Mouse (Mus musculus): ENCODE measurements around the gene Gm20388.

Gene Gm20388

GRCm38 (mm10) chr8:124343151-124343550 is 4432.5 kb downstream of the Gm20388 start:
- DNase-seq: no peak

- peak; percentile 20 to 54 for DNase-seq
These were observed 4433.4 kb downstream of the Gm20388 start for GRCm38 (mm10) chr8:124343991-124344390.

GRCm38 (mm10) chr8:124345098-124345497 is 4434.5 kb downstream of the Gm20388 start:
- DNase-seq: no peak

DNA sequence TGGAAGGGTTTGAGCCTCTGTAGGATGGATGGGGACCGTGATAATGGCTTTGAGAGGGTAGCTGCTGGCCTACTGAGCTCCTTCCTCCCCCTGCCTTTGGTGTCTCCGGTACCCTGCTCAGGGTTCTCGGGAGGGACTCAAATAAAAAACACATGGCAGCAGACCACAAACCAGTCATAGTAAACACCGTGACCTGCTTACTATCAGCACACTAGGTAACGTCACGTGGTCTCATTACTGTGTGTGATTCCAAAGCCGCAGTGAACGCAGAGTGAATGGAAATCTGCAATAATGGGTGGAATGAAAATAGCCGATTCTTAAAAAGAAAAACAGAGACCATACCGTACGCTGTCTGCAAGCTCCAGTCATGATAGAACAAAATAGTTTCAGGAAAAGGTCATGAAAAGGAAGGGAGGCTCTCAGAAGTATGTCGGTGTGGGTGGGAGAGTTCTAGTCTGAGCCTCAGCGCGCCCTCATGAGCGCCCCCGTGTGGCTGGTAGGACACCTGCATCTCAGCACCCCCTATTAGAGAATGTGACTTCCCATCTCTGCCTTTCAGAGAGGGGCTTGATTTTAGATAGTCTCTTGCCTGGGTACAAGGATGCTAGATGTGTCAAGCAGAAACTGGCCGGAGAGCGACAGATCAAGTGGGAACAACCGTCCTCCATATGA is 4436.3 kb downstream of the Gm20388 start:
- DNase-seq: peak in 1 of 2 experiments; percentile 32

DNA sequence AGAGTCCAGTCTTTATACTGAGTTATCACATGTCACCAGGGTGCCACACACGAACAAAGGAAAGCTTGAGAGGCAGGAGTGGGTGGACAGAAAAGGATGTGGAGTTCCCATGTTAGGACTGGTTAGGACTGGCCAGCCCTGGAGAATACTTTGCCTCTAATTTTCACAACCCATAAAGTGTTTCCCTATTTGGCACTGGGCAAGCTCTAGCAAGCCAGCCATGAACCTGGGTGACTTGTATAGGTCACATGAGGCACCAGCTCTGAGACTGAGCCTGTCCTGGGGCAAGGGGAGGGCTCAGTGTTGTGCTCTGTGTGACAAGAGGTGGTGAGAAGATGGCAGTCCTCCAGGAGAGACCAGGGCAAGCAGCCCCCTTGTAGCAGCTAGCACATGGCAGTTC is 4437.4 kb downstream of the Gm20388 start:
- DNase-seq: peak in 1 of 2 experiments; percentile 30

DNA sequence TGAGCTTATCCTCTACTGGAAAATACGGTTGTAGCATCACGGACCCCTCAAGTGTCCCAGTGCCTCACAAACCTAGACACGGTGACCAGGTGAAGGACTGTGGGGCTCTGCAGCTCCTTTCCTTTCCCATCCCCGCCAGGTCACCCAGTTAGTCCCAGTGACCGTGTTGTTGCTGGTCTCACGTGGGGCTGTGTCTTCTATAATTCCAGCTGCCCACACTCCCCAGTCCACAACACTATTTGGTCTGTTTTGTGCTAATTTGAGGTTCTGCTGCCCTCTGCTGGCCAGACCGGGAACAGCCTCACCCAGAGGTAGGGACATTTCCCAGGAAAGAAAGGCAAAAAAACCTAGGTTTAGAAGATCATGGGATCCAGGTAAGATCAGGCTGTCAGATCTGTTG is 4439.0 kb downstream of the Gm20388 start:
- DNase-seq: peak; percentile 49 to 89

GRCm38 (mm10) chr8:124351636-124352035 is 4441.0 kb downstream of the Gm20388 start:
- DNase-seq: no peak

DNA sequence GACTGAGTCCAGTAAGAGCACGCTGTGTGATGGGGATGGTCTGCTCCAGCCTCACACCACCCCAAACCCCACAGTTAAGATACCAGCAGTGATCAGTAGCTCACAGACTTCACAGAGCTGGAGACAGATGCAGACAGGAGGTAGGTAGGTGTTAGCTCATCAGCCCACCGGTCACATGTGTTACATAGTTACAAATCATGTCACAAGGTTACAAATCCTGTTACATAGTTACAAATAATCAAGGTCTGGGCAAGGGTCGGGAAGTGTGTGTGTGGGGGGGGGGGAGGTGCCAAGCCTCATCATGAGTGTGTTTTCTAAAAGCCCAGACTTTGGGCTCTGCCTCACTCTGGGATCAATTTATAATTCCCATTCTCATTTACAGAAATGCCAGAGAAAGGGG is 4450.3 kb downstream of the Gm20388 start:
- no peak for DNase-seq

- DNase-seq: no peak
These were observed 4451.3 kb downstream of the Gm20388 start for GRCm38 (mm10) chr8:124361773-124362427.

DNA sequence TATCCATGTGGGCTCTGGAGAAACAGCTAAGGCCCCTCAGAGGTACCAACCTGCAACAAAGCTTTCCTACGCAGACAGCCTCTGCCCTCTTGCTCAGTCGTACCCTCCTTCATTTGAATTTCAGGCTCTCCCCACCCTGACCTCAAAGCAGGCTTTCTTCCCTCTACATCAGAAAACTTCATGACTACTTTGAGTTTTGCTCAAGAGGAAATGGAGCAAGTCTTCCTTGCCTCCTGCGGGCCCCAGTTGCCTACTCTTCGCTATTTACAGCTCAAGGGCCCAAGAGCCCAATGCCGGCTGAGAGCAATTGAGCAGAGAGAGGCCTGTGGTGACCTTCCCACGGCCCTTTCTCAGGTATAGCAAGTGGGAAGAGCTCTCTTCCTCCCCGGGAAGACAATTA is 4451.9 kb downstream of the Gm20388 start:
- DNase-seq: no peak

- no peak for DNase-seq
These were observed 4452.7 kb downstream of the Gm20388 start for GRCm38 (mm10) chr8:124363337-124363736.

DNA sequence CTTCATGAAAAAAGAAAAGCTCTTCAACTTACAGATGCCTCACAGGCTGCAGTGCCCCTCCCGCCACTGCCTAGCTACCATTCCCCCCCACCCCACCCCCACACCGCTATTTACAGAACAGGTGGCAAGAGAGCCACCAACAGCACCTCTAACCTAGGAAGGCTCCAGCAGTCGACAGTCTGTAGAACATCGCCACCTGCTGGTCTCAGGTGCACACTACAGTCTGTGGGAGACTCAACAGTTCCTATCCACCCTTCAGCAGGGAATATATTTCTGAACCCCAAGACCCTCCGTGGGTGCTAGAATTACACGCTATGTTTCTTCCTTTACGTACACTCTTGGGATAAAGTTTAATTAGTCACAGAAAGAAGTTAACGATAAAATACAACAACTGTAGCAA is 4457.6 kb downstream of the Gm20388 start:
- peak; percentile 47 to 72 for DNase-seq

DNA sequence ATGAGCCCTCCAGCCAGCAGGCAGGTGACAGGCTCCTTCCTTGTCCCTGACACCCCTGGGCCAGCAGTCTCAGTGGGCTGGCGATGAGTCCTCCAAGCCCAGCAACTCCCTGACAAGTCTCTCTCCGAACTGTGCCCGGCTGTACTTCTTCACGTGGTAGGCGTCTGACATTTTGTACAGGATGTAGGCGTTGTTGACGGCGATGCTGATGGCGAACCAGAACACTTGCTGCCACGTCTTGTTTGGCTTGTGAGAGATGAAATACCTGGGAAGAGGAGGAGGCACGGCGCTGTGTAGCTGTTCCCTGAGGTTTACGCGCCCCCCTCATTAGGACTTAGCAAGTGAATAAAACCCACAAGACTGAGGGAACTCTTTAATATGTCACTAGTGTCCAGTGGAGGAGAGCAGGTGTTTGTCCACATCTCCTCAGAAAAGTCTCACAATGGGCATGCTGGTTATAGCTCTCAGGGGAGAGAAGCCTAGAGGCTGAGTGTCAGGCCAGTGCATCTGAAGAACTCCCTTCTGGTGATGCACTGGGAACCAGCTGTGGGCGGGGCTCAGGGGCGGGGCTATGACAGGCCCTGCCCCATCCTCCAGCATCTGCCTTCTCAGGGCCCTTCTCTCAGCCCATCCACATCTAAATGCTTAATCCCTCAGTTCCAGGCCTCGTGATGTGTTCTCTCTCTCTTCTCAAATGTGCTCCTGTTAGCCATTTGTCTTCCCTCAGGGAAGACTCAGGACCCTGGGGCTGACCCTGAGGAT is 4460.0 kb downstream of the Gm20388 start:
- DNase-seq: no peak

DNA sequence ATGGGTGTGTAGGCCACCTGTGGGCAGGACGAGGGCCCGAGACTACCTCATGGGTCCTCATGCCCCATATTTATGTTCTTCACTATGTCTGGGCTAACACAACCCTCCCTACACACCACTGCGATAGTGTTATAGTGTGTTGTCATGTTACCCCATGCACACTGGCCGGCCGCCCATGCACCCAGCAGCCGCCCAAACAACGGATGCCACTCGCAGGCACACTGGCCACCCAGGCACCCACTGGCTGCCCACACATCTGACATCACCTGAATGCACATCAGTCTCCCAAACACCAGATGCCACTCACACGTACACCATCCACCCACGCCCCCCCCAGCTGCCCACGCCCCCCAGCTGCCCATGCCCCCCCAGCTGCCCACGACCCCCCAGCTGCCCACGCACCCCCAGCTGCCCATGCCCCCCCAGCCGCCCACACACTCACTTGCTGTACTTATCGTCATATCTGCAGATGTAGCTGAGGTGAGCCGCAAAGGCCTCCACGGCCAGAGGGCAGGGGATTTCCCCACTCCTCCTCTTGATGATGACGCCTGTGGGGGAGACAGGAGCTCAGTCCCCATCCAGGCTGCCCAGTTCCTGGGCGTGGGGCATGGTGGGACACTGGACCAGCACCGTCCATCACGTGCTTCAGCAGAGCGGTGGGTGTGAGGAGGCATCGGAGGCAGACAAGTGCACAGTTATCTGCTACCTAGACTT is 4460.9 kb downstream of the Gm20388 start:
- no peak for DNase-seq

DNA sequence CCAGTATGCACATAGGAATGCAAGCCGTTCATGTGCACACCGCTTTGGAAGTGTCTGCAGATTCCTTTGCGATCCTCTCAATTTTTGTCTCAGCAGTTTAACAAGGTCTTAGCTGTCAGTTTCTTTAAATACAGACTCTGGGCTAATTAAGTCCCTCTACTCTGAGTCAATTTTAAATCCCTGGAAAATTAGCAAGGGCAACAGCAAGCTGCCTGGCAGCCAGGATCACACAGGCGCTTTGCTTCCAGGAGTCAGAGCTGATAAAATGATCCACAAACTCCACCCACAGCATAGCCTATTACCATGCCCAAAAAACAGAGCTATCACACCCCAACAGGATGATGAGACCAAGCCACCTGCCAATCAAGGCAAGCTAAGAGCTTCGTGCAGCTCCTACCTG is 4463.1 kb downstream of the Gm20388 start:
- no peak for DNase-seq

DNA sequence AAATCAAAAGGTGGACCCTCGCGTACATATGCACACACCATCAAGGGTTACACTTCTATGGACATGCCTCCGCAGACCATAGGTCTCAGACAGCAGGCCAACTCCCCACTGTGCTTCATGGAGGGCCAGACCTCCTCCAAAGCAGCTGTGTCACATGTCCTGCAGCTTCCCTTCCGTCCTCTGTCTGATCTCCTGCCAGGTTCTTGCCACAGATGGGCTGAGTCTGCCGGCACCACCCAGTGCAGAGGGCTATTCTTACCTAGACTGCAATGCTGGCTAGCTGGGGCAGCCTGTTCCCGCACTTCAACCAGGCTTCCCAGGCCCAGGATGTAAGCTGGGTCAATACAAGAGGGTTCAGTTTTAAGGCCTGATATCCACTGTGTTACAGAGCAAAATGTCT is 4464.5 kb downstream of the Gm20388 start:
- DNase-seq: no peak

GRCm38 (mm10) chr8:124375727-124376126 is 4465.1 kb downstream of the Gm20388 start:
- DNase-seq: no peak

GRCm38 (mm10) chr8:124376406-124376805 is 4465.8 kb downstream of the Gm20388 start:
- no peak for DNase-seq

DNA sequence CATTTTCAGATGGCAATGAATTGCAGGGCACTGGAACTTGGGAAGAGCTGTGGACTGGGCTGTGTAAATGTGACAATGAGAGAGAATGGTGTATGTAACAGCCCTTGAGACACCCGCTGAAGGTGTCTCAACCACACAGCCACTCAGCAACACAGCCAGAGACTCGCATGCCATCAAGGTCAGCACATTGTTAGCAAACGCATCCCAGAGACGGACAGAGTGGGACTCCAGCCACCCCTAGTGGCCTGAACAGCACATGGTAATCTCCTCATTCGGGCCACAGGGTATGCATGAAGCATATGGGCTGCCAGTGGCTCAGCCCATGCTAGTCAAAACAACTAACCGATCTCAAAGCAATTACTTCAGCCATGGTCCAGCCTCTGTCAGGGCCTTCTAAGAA is 4468.6 kb downstream of the Gm20388 start:
- no peak for DNase-seq

DNA sequence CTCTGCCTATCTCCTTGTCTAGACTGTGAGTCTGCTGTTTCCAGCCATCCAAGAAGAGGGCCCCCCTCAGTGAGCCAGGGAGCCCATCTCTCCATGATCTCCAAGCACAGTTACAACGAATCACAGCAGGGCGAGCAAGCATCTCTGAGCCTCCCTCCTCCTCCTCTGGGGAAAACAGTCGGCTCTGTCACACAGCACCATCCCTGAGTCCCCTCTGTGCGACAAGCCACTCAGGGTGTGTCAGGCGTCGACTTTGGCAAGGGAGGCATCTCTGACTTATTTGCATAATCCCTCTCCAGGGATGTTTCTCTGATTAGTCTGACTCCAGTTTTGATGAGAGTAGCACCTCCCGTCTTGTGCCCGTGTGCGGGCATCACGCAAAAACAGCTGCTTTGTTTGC is 4471.6 kb downstream of the Gm20388 start:
- DNase-seq: no peak

DNA sequence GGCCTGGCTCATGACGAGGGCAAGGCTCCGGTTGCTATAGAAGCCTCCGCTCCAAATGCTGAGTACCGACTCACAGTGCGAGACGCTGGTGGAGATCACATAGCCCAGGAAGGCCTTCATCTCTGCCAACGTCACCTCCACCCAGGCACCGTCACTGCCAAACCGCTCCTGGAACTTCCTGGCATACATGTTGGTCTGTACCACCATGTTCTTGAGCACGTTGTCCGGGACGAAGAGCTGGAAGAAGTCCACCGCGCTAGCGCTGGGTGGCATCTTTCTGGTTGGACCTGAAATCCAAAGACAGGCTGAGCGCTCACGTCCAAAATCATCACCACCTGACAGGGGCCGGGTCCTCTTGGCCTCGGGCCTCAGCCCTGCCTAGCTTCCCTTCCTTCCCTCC is 4473.7 kb downstream of the Gm20388 start:
- no peak for DNase-seq

- no peak for DNase-seq
These were observed 4475.7 kb downstream of the Gm20388 start for GRCm38 (mm10) chr8:124386225-124386899.

DNA sequence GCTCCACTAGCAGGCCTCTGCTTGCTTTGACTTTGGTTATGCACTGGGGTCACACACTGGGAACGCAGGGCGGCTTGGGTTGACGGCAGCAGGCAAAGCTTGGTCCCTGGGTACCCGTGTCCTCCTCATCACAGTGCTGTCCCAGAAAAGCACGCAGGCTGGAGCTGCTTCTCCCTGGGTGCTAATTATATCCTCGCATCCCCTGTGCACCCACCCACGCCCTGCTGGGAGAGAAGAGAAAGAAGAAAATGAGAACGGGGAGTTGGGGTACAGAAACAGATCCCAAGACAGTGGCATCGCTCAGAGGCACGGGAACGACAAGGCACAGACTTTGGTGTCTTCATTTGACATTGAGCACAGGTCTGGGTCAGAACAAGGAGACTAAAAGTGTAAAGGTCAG is 4478.9 kb downstream of the Gm20388 start:
- DNase-seq: no peak

Measured in kidney, adult 8-10 months (tissue).